Mouse (Mus musculus): ENCODE results near the gene Arsa. TPM values are rescaled to one million over a fixed set of nuclear protein-coding genes. Genes with fewer than 3 reads are reported as not detected.

Arsa gene
- polyA plus RNA-seq, 1 experiment from 2014 or later: 18.5 TPM

- Histone ChIP-seq H3K9ac (ENCODE audit: low read depth, low read length) (no peak overlapping the region), H3K4me3 (ENCODE audit: low read depth, low read length) (no peak overlapping the region), H3K27me3 (replicated peaks; ENCODE audit: control insufficient read depth, insufficient read depth, low read length) (no peaks in the 10 kb centered on the region), H3K9me3 (ENCODE audit: control insufficient read depth, low read length) (no peaks in the 10 kb centered on the region), H3K4me2 (ENCODE audit: low read depth, low read length) (no peak overlapping the region), H3K4me1 (ENCODE audit: control insufficient read depth, insufficient read depth, low read length) (peaks cover 9% of the 10 kb centered on the region), H3K27ac (replicated peaks; ENCODE audit: low read depth, low read length) (no peak overlapping the region), H3K36me3 (ENCODE audit: control insufficient read depth, insufficient read depth, low read length) (peaks cover 27% of the 10 kb centered on the region)
- no peak for DNase-seq (ENCODE audit: low spot score)
- no peak for ATAC-seq (ENCODE audit: low read depth)
- WGBS: 86% methylated on average over 8 of the region's 8 CpGs
Measured at GRCm38 (mm10) chr15:89424621-89425020, 52.6 kb downstream of the Arsa start.

Other genes with a start within 250 kb of the Arsa start
- 58.2 and 65.6 TPM in 2 replicates for gene Sbf1, start 162.1 kb downstream of the Arsa start, polyA plus RNA-seq (2014; fragmentation: Nextera tagmentation; extraction: Ambion mirVana)
- gene Adm2, start 154.7 kb downstream of the Arsa start, polyA plus RNA-seq (2014; fragmentation: Nextera tagmentation; extraction: Ambion mirVana): 0.21 TPM in 1 of 2 replicates, not detected in the other
- not detected in 2 replicates for gene Miox, start 143.0 kb downstream of the Arsa start, polyA plus RNA-seq (2014; fragmentation: Nextera tagmentation; extraction: Ambion mirVana)
- gene Lmf2, start 121.8 kb downstream of the Arsa start, polyA plus RNA-seq (2014; fragmentation: Nextera tagmentation; extraction: Ambion mirVana): 47.8 and 59.1 TPM in 2 replicates
- gene Ncaph2, start 121.7 kb downstream of the Arsa start, polyA plus RNA-seq (2014; fragmentation: Nextera tagmentation; extraction: Ambion mirVana): 139 and 162 TPM in 2 replicates
- 6.0 and 6.3 TPM in 2 replicates for gene Sco2, start 103.6 kb downstream of the Arsa start, polyA plus RNA-seq (2014; fragmentation: Nextera tagmentation; extraction: Ambion mirVana)
- 1.6 TPM in 2 replicates for gene Tymp, start 100.4 kb downstream of the Arsa start, polyA plus RNA-seq (2014; fragmentation: Nextera tagmentation; extraction: Ambion mirVana)
- gene Odf3b, start 98.1 kb downstream of the Arsa start, polyA plus RNA-seq (2014; fragmentation: Nextera tagmentation; extraction: Ambion mirVana): 1.3 and 1.7 TPM in 2 replicates
- gene Klhdc7b, start 92.5 kb downstream of the Arsa start, polyA plus RNA-seq (2014; fragmentation: Nextera tagmentation; extraction: Ambion mirVana): not detected in 2 replicates
- not detected in 2 replicates for gene Syce3, start 66.9 kb downstream of the Arsa start, polyA plus RNA-seq (2014; fragmentation: Nextera tagmentation; extraction: Ambion mirVana)
- gene Cpt1b, start 51.6 kb downstream of the Arsa start, polyA plus RNA-seq (2014; fragmentation: Nextera tagmentation; extraction: Ambion mirVana): 3.9 and 7.7 TPM in 2 replicates
- gene C730034F03Rik, start 47.8 kb downstream of the Arsa start, polyA plus RNA-seq (2014; fragmentation: Nextera tagmentation; extraction: Ambion mirVana): 1.1 and 2.3 TPM in 2 replicates
- not detected in 2 replicates for gene Gm44502, start 47.7 kb downstream of the Arsa start, polyA plus RNA-seq (2014; fragmentation: Nextera tagmentation; extraction: Ambion mirVana)
- gene Chkb, start 47.5 kb downstream of the Arsa start, polyA plus RNA-seq (2014; fragmentation: Nextera tagmentation; extraction: Ambion mirVana): 44.7 and 48.1 TPM in 2 replicates
- 4.3 and 5.2 TPM in 2 replicates for gene Mapk8ip2, start 23.5 kb downstream of the Arsa start, polyA plus RNA-seq (2014; fragmentation: Nextera tagmentation; extraction: Ambion mirVana)
- gene Shank3, start 22.2 kb upstream of the Arsa start, polyA plus RNA-seq (2014; fragmentation: Nextera tagmentation; extraction: Ambion mirVana): 1.9 and 2.0 TPM in 2 replicates
- 0.22 and 0.38 TPM in 2 replicates for gene Acr, start 90.9 kb upstream of the Arsa start, polyA plus RNA-seq (2014; fragmentation: Nextera tagmentation; extraction: Ambion mirVana)
- gene Rabl2, start 114.5 kb upstream of the Arsa start, polyA plus RNA-seq (2014; fragmentation: Nextera tagmentation; extraction: Ambion mirVana): 44.4 and 45.7 TPM in 2 replicates